Mouse (Mus musculus) adipocyte (in vitro differentiated cells): ENCODE data around the gene Rundc1.
"Not testable (repeated sequence)": the region's sequence is repeated elsewhere in the genome, so short reads cannot be mapped to it uniquely, and the experiment has no call there.

Experiments
- DNase-seq: peaks from one replicate; pipeline ENCODE4 v3.0.0-alpha.2; 2016; ENCODE audit warnings: low spot score

Gene Rundc1

GRCm38 (mm10) chr11:101442760-101443159 lies 17.9 kb downstream of the Rundc1 start:
- no peak for DNase-seq

GRCm38 (mm10) chr11:101446319-101446718 lies 21.4 kb downstream of the Rundc1 start:
- DNase-seq, result no peak

- not testable (repeated sequence) for DNase-seq
Measured at GRCm38 (mm10) chr11:101446860-101447259, 22.0 kb downstream of the Rundc1 start.

- DNase-seq, result no peak
Measured at GRCm38 (mm10) chr11:101447786-101448185, 22.9 kb downstream of the Rundc1 start.

GRCm38 (mm10) chr11:101448274-101448746 lies 23.4 kb downstream of the Rundc1 start, which contains the start of gene Ifi35:
Gene Ifi35, plus strand, starts transcription at chr11:101448407.
- peak; percentile 93 for DNase-seq

GRCm38 (mm10) chr11:101448899-101449298 lies 24.0 kb downstream of the Rundc1 start:
- DNase-seq, result no peak

GRCm38 (mm10) chr11:101449596-101449995 lies 24.7 kb downstream of the Rundc1 start:
- DNase-seq, result not testable (repeated sequence)

GRCm38 (mm10) chr11:101450394-101450793 lies 25.5 kb downstream of the Rundc1 start:
- DNase-seq, result no peak

GRCm38 (mm10) chr11:101451536-101451935 lies 26.7 kb downstream of the Rundc1 start:
- DNase-seq, result no peak

- DNase-seq, result no peak
Measured at GRCm38 (mm10) chr11:101452093-101452774, 27.3 kb downstream of the Rundc1 start.

GRCm38 (mm10) chr11:101454702-101455101 lies 29.8 kb downstream of the Rundc1 start:
- peak; percentile 28 for DNase-seq

GRCm38 (mm10) chr11:101455627-101456026 lies 30.7 kb downstream of the Rundc1 start:
- DNase-seq, result no peak

- DNase-seq, result no peak
Measured at GRCm38 (mm10) chr11:101457631-101458030, 32.7 kb downstream of the Rundc1 start.

GRCm38 (mm10) chr11:101458217-101458616 lies 33.3 kb downstream of the Rundc1 start:
- no peak for DNase-seq

- no peak for DNase-seq
Measured at GRCm38 (mm10) chr11:101459716-101460115, 34.8 kb downstream of the Rundc1 start.

GRCm38 (mm10) chr11:101460321-101460720 lies 35.4 kb downstream of the Rundc1 start:
- DNase-seq, result no peak

GRCm38 (mm10) chr11:101462141-101462540 lies 37.3 kb downstream of the Rundc1 start:
- no peak for DNase-seq

GRCm38 (mm10) chr11:101462583-101463440 lies 37.9 kb downstream of the Rundc1 start:
- DNase-seq, result no peak

GRCm38 (mm10) chr11:101464211-101465100 lies 39.6 kb downstream of the Rundc1 start, which contains the start of gene Rnd2:
Gene Rnd2, plus strand, starts transcription at chr11:101464999.
- no peak for DNase-seq

- peak; percentile 78 for DNase-seq
Measured at GRCm38 (mm10) chr11:101465101-101465868, 40.4 kb downstream of the Rundc1 start.
